ENCODE assay signal across 8 mouse cellular contexts in genomic region chr5:18035848-18036638, GRCm38 (mm10).
DNase-seq lines count a peak whose midpoint lies in the region; ATAC-seq and TF ChIP-seq lines count a peak whose summit lies in the region.

No protein-coding gene starts in this region.

- DNase-seq in kidney, adult 2 months = peak; percentile 12
- peak; percentile 64 for DNase-seq in 3T3-L1 (ENCODE audit: low read depth, low spot score)
- peak; percentile 50 for DNase-seq in adrenal gland, adult 8-10 months
- peak; percentile 18 to 31 for DNase-seq in heart, postnatal 36 days
- no peak for DNase-seq in c-Kit-positive CD71-positive TER-119-positive erythroid progenitor cells, embryonic 14.5 days (ENCODE audit: low spot score)

- H3K36me3 ChIP-seq in kidney, adult 2 months (ENCODE audit: control insufficient read depth, insufficient read depth, low read length) = no peaks in the 10 kb centered on the region
- no peaks in the 10 kb centered on the region for H3K36me3 ChIP-seq in kidney, embryonic 14.5 days (ENCODE audit: control insufficient read depth, insufficient read depth, low read length)
- no peaks in the 10 kb centered on the region for H3K36me3 ChIP-seq in hindbrain, embryonic 16.5 days (ENCODE audit: control insufficient read depth, insufficient read depth, low read length)
- no peaks in the 10 kb centered on the region for H3K36me3 ChIP-seq in forebrain, embryonic 12.5 days (replicated peaks)

- no peaks in the 10 kb centered on the region for H3K4me1 ChIP-seq in kidney, adult 2 months (ENCODE audit: control insufficient read depth, insufficient read depth, low read length)
- no peaks in the 10 kb centered on the region for H3K4me1 ChIP-seq in kidney, embryonic 14.5 days (ENCODE audit: control insufficient read depth, insufficient read depth, low read length)
- H3K4me1 ChIP-seq in hindbrain, embryonic 16.5 days (ENCODE audit: control insufficient read depth, insufficient read depth, low read depth, low read length) = no peaks in the 10 kb centered on the region
- no peaks in the 10 kb centered on the region for H3K4me1 ChIP-seq in forebrain, embryonic 12.5 days

- H3K9me3 ChIP-seq in kidney, embryonic 14.5 days (ENCODE audit: control insufficient read depth, low read length) = 0 out of 2 replicates have a peak, but pooled peaks cover 4% of the 10 kb centered on the region
- H3K9me3 ChIP-seq in hindbrain, embryonic 16.5 days (ENCODE audit: control insufficient read depth, low read length) = 0 out of 2 replicates have a peak, but pooled peaks cover 4% of the 10 kb centered on the region
- H3K9me3 ChIP-seq in forebrain, embryonic 12.5 days = no peaks in the 10 kb centered on the region

- no peak for ATAC-seq in kidney, embryonic 14.5 days (ENCODE audit: low FRiP score, low TSS enrichment)
- ATAC-seq in hindbrain, embryonic 16.5 days = no peak
- ATAC-seq in forebrain, embryonic 12.5 days (ENCODE audit: low FRiP score) = no peak

- intact Hi-C loops in heart, postnatal 36 days (cut with DNase I) = loop anchor here (5.0 kb wide), 1 partner anchor 204 kb away; no protein-coding TSS in a partner anchor

- no peak for TF ChIP-seq CTCF in kidney, adult 2 months (conservative IDR thresholded peaks at IDR 0.05; ENCODE audit: insufficient read depth, insufficient read length, low read depth, low read length)

- H3K27me3 ChIP-seq in kidney, adult 2 months (replicated peaks; ENCODE audit: control insufficient read depth, insufficient read depth, low read length) = no peaks in the 10 kb centered on the region
- H3K27me3 ChIP-seq in kidney, embryonic 14.5 days (ENCODE audit: control insufficient read depth, insufficient read depth, low read length) = no peaks in the 10 kb centered on the region
- no peaks in the 10 kb centered on the region for H3K27me3 ChIP-seq in hindbrain, embryonic 16.5 days (replicated peaks; ENCODE audit: control insufficient read depth, insufficient read depth, low read length)
- H3K27me3 ChIP-seq in forebrain, embryonic 12.5 days = no peaks in the 10 kb centered on the region

- WGBS in kidney, adult 2 months = 66% methylated on average over 14 of the region's 14 CpGs
- WGBS in kidney, embryonic 14.5 days = 71% methylated on average over 14 of the region's 14 CpGs
- WGBS in hindbrain, embryonic 16.5 days = 86% methylated on average over 14 of the region's 14 CpGs
- WGBS in forebrain, embryonic 12.5 days = 89% methylated on average over 14 of the region's 14 CpGs

- H3K4me3 ChIP-seq in kidney, adult 2 months (ENCODE audit: insufficient read depth, low read depth, low read length) = no peak overlapping the region
- H3K4me3 ChIP-seq in kidney, embryonic 14.5 days (ENCODE audit: low read length) = no peak overlapping the region
- no peak overlapping the region for H3K4me3 ChIP-seq in hindbrain, embryonic 16.5 days (ENCODE audit: low read length)
- H3K4me3 ChIP-seq in forebrain, embryonic 12.5 days (replicated peaks) = no peak overlapping the region

- H3K27ac ChIP-seq in kidney, adult 2 months (ENCODE audit: insufficient read depth, low read depth, low read length) = no peak overlapping the region
- no peak overlapping the region for H3K27ac ChIP-seq in kidney, embryonic 14.5 days (ENCODE audit: low read depth, low read length)
- no peak overlapping the region for H3K27ac ChIP-seq in hindbrain, embryonic 16.5 days (ENCODE audit: low read depth, low read length)
- no peak overlapping the region for H3K27ac ChIP-seq in forebrain, embryonic 12.5 days

- no peak overlapping the region for H3K9ac ChIP-seq in kidney, embryonic 14.5 days (ENCODE audit: low read depth, low read length)
- no peak overlapping the region for H3K9ac ChIP-seq in hindbrain, embryonic 16.5 days (ENCODE audit: low read depth, low read length)
- no peak overlapping the region for H3K9ac ChIP-seq in forebrain, embryonic 12.5 days

- H3K4me2 ChIP-seq in kidney, embryonic 14.5 days (replicated peaks; ENCODE audit: low read depth, low read length) = no peak overlapping the region
- H3K4me2 ChIP-seq in hindbrain, embryonic 16.5 days (ENCODE audit: low read length) = no peak overlapping the region
- H3K4me2 ChIP-seq in forebrain, embryonic 12.5 days = no peak overlapping the region

- no peak for TF ChIP-seq POLR2A in kidney, adult 2 months (IDR thresholded peaks at IDR 0.05; ENCODE audit: low read depth, low read length)
